Mouse (Mus musculus) thymus, adult 2 months (tissue): Measurements from ENCODE around the gene Scarb1.

Experiments used
- CTCF ChIP-seq: fragments of 200-500 bp; IDR thresholded peaks from 2 replicates; pipeline ENCODE4 v1.5.1; 2012; ENCODE audit warnings: mild to moderate bottlenecking, control low read depth, low read length, moderate library complexity, borderline replicate concordance; ENCODE audit not compliant: control insufficient read depth, poor library complexity, insufficient read depth; ENCODE audit errors: extremely low read depth
- POLR2A ChIP-seq: fragments of 200-500 bp; IDR thresholded peaks from 2 replicates; pipeline ENCODE4 v1.6.1; 2012; ENCODE audit warnings: mild to moderate bottlenecking, low read length, control low read depth, moderate library complexity; ENCODE audit not compliant: control insufficient read depth, poor library complexity, insufficient read depth; ENCODE audit errors: extremely low read depth

DNA sequence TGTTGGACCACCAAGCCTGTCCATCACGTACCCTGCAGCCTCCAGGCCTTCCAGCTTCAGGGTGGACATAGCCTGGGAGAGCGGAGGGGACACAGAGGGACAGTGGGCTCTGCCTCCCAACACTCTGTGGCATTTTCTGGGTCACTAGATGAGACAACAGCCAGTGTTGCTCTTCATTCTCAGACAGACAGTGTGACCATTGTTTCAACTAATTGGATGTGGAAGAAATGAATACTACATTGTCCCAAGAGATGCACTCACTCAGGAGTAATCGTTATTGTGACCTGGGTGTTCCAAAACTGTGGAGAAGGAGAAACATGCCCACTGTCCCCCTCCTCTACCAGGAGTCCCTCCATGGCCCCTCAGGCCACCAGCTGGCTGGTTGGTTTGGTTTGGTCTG, 8.5 kb upstream of the Scarb1 start:
- no peak for TF ChIP-seq CTCF
- TF ChIP-seq POLR2A: no peak
